Mouse (Mus musculus) CH12.LX (cell line): ENCODE results near the gene Cntrl. TPM values are rescaled to one million over a fixed set of nuclear protein-coding genes. Genes with fewer than 3 reads are reported as not detected.

Experiments used
- DNase-seq: peaks from one replicate; pipeline ENCODE4 v3.0.0-alpha.2; 2013; ENCODE audit errors: extremely low read depth
- H3K27ac ChIP-seq: 2 replicates; pipeline ENCODE4 v1.5.1; 2012; ENCODE audit warnings: low read depth, mild to moderate bottlenecking, control low read depth, moderate library complexity; ENCODE audit not compliant: insufficient read depth
- H3K27me3 ChIP-seq: replicated peaks from 2 replicates; pipeline ENCODE3; 2012; ENCODE audit warnings: inconsistent platforms
- H3K36me3 ChIP-seq, 2 experiments: replicated peaks in 1 of 2; 2 replicates each; pipeline versions ENCODE3 to v1.6.1; 2012; ENCODE audit warnings: inconsistent platforms in 1 of 2, low read length in 1 of 2, mild to moderate bottlenecking in 1 of 2, mixed read lengths in 1 of 2, moderate library complexity in 1 of 2; ENCODE audit not compliant: control insufficient read depth in 1 of 2, insufficient read depth in 1 of 2
- H3K4me1 ChIP-seq, 2 experiments: 2 replicates each; pipeline ENCODE4 v1.6.1; 2012; ENCODE audit warnings: inconsistent platforms in 1 of 2, moderate library complexity in 1 of 2; ENCODE audit not compliant: insufficient read depth in 2 of 2, control insufficient read depth in 1 of 2
- H3K4me2 ChIP-seq: 2 replicates; pipeline ENCODE4 v1.6.1; 2012; ENCODE audit warnings: low read depth, mild to moderate bottlenecking, control low read depth; ENCODE audit not compliant: poor library complexity, insufficient read depth, severe bottlenecking
- H3K4me3 ChIP-seq, 3 experiments: fragments of 150-350 bp in 1 of 3; sonication (generic) in 1 of 3; replicated peaks in 1 of 3; 2 replicates each; pipeline versions ENCODE3 to v1.5.1; 2011 to 2012; ENCODE audit warnings: low read depth in 2 of 3, low read length in 2 of 3, mild to moderate bottlenecking in 2 of 3, moderate library complexity in 2 of 3, control low read depth in 1 of 3, improper control_type of control experiment in 1 of 3, inconsistent platforms in 1 of 3, mixed read lengths in 1 of 3; ENCODE audit not compliant: poor library complexity in 1 of 3
- H3K79me2 ChIP-seq: replicated peaks from 2 replicates; pipeline ENCODE4 v1.6.1; 2012; ENCODE audit warnings: mild to moderate bottlenecking, moderate library complexity; ENCODE audit not compliant: control insufficient read depth, poor library complexity, insufficient read depth, severe bottlenecking; ENCODE audit errors: extremely low read depth
- H3K9ac ChIP-seq: 2 replicates; pipeline ENCODE4 v1.6.1; 2012; ENCODE audit warnings: low read depth, mild to moderate bottlenecking, control low read depth, moderate library complexity; ENCODE audit not compliant: insufficient read depth
- H3K9me3 ChIP-seq: replicated peaks from 2 replicates; pipeline ENCODE3; 2012; ENCODE audit warnings: low read length, inconsistent platforms, mixed read lengths
- BHLHE40 ChIP-seq: IDR thresholded peaks from 2 replicates; pipeline ENCODE4 v1.6.1; 2011; ENCODE audit warnings: mild to moderate bottlenecking, low read depth, low read length, improper control_type of control experiment
- CHD1 ChIP-seq: IDR thresholded peaks from 2 replicates; pipeline ENCODE4 v1.6.1; 2012; ENCODE audit warnings: low read depth, low read length, improper control_type of control experiment, inconsistent platforms
- E2F4 ChIP-seq: IDR thresholded peaks from 2 replicates; pipeline ENCODE4 v1.6.1; 2011; ENCODE audit warnings: low read depth, low read length, improper control_type of control experiment; ENCODE audit not compliant: insufficient replicate concordance
- ETS1 ChIP-seq: conservative IDR thresholded peaks from 2 replicates; pipeline ENCODE4 v1.6.1; 2012; ENCODE audit warnings: low read depth, mild to moderate bottlenecking, inconsistent platforms, low read length, improper control_type of control experiment, moderate library complexity
- GABPA ChIP-seq: IDR thresholded peaks from 2 replicates; pipeline ENCODE4 v1.6.1; 2012; ENCODE audit warnings: low read depth, low read length, improper control_type of control experiment, inconsistent platforms; ENCODE audit not compliant: insufficient replicate concordance
- JUN ChIP-seq: IDR thresholded peaks from 2 replicates; pipeline ENCODE4 v1.6.1; 2011; ENCODE audit warnings: low read depth, mild to moderate bottlenecking, low read length, improper control_type of control experiment, moderate library complexity; ENCODE audit not compliant: insufficient read depth
- JUND ChIP-seq: conservative IDR thresholded peaks from 2 replicates; pipeline ENCODE4 v1.6.1; 2011; ENCODE audit warnings: low read depth, low read length, improper control_type of control experiment
- KAT2A ChIP-seq: IDR thresholded peaks from 2 replicates; pipeline ENCODE4 v1.6.1; 2012; ENCODE audit warnings: low read length, improper control_type of control experiment, inconsistent platforms; ENCODE audit not compliant: insufficient replicate concordance
- MAFK ChIP-seq: IDR thresholded peaks from 2 replicates; pipeline ENCODE4 v1.6.1; 2011; ENCODE audit warnings: low read length, improper control_type of control experiment; ENCODE audit not compliant: insufficient replicate concordance
- MAX ChIP-seq: IDR thresholded peaks from 2 replicates; pipeline ENCODE4 v1.6.1; 2011; ENCODE audit warnings: low read length, improper control_type of control experiment
- MAZ ChIP-seq: IDR thresholded peaks from 2 replicates; pipeline ENCODE4 v1.6.1; 2012; ENCODE audit warnings: low read depth, mild to moderate bottlenecking, inconsistent platforms, low read length, improper control_type of control experiment, moderate library complexity
- MEF2A ChIP-seq: IDR thresholded peaks from 2 replicates; pipeline ENCODE4 v1.6.1; 2014; ENCODE audit warnings: low read depth, mild to moderate bottlenecking, inconsistent platforms, low read length, improper control_type of control experiment, borderline replicate concordance
- RAD21 ChIP-seq: IDR thresholded peaks from 2 replicates; pipeline ENCODE4 v1.6.1; 2011; ENCODE audit warnings: low read depth, mild to moderate bottlenecking, low read length, improper control_type of control experiment, moderate library complexity
- RCOR1 ChIP-seq: conservative IDR thresholded peaks from 2 replicates; pipeline ENCODE4 v1.6.1; 2012; ENCODE audit warnings: low read depth, mild to moderate bottlenecking, inconsistent platforms, low read length, improper control_type of control experiment
- SMC3 ChIP-seq: IDR thresholded peaks from 2 replicates; pipeline ENCODE4 v1.6.1; 2011; ENCODE audit warnings: low read depth, low read length, improper control_type of control experiment
- TCF12 ChIP-seq: IDR thresholded peaks from 2 replicates; pipeline ENCODE4 v1.6.1; 2014; ENCODE audit warnings: low read depth, mild to moderate bottlenecking, inconsistent platforms, low read length, improper control_type of control experiment
- USF2 ChIP-seq: conservative IDR thresholded peaks from 2 replicates; pipeline ENCODE4 v1.6.1; 2011; ENCODE audit warnings: low read depth, low read length, improper control_type of control experiment
- ZC3H11A ChIP-seq: IDR thresholded peaks from 2 replicates; pipeline ENCODE4 v1.6.1; 2012; ENCODE audit warnings: low read depth, mild to moderate bottlenecking, inconsistent platforms, low read length, improper control_type of control experiment
- ZMIZ1 ChIP-seq: IDR thresholded peaks from 2 replicates; pipeline ENCODE4 v1.6.1; 2012; ENCODE audit warnings: low read depth, mild to moderate bottlenecking, inconsistent platforms, low read length, improper control_type of control experiment
- ZNF384 ChIP-seq: IDR thresholded peaks from 2 replicates; pipeline ENCODE4 v1.6.1; 2012; ENCODE audit warnings: low read depth, low read length, improper control_type of control experiment, inconsistent platforms
- dilution Hi-C: fragments of 300-500 bp; cut with MboI; formaldehyde crosslinking; loops from 2 replicates; pipeline ENCODE4 v1.14.3; 2020; ENCODE audit warnings: low sequenced_read_pairs; ENCODE audit not compliant: extremely low pct_unique_long_range_greater_than_20kb, extremely low pct_ligation_motif_present
- in situ Hi-C: fragments of 300-500 bp; cut with MboI; formaldehyde crosslinking; loops from 3 replicates; pipeline ENCODE4 v1.14.3; 2019; ENCODE audit warnings: low sequenced_read_pairs, low pct_ligation_motif_present, low pct_unique_long_range_greater_than_20kb, mixed read lengths
- polyA plus RNA-seq: library from polyadenylated mRNA; unstranded; fragments of >175 nt; gene quantifications from 2 replicates; pipeline ENCODE4 v1.2.1, GENCODE M21; 2012; ENCODE audit warnings: low read depth; ENCODE audit not compliant: insufficient read length
- total RNA-seq, 2 experiments: library from RNA; depleted of rRNA; stranded (reverse); fragments of 300-350 nt in 1 of 2; fragments of >200 nt in 1 of 2; gene quantifications; 2 replicates each; pipeline ENCODE4 v1.2.3; 2012 to 2014

Gene Cntrl
- total and polyA plus RNA-seq, 3 experiments, result 55.6 to 69.7 (median 64.5) TPM

GRCm38 (mm10) chr2:35208931-35209665, 99.8 kb downstream of the Cntrl start (continued):
- TF ChIP-seq KAT2A, result no peak
- no peak for TF ChIP-seq MAFK
- no peak for TF ChIP-seq JUN
- TF ChIP-seq ETS1, result peak; percentile 44
- TF ChIP-seq USF2, result peak; percentile 64; the same call in 1 of the 2 replicates
- TF ChIP-seq CHD1, result peak; percentile 22; the same call in 1 of the 2 replicates
- TF ChIP-seq MEF2A, result no peak
- no peak for TF ChIP-seq GABPA
- TF ChIP-seq JUND, result 0 out of 2 replicates have a peak, but pooled peaks have one; percentile 24
- peak; percentile 60 for TF ChIP-seq ZMIZ1
- TF ChIP-seq SMC3, result no peak
- 0 out of 2 replicates have a peak, but pooled peaks have one; percentile 51 for TF ChIP-seq RCOR1
- no peak for TF ChIP-seq E2F4
- peak; percentile 92 for TF ChIP-seq BHLHE40
- TF ChIP-seq MAZ, result no peak
- TF ChIP-seq TCF12, result 0 out of 2 replicates have a peak, but pooled peaks have one; percentile 39
- no peak for TF ChIP-seq RAD21
- no peak for TF ChIP-seq ZNF384

- no peaks in the 10 kb centered on the region for H3K79me2 ChIP-seq
- H3K4me3 ChIP-seq, result no peak overlapping the region
- TF ChIP-seq RAD21 (no peak), MAX (peak; percentile 84), ZC3H11A (no peak), TCF12 (no peak)
- H3K4me1 ChIP-seq, result peaks cover 23 to 55% of the 10 kb centered on the region in 2 experiments
- DNase-seq, result no peak
- dilution Hi-C loops (no loop called here), in situ Hi-C loops (loop anchor here (5.0 to 10.0 kb wide), 2 partner anchors 46 to 163 kb away; partner anchors contain the start of gene Gsn)
- H3K9me3 ChIP-seq, result no peaks in the 10 kb centered on the region
- no peak overlapping the region for H3K4me2 ChIP-seq
- H3K27ac ChIP-seq, result no peak overlapping the region
- H3K36me3 ChIP-seq, result no peaks in the 10 kb centered on the region
- no peaks in the 10 kb centered on the region for H3K27me3 ChIP-seq
- no peak overlapping the region for H3K9ac ChIP-seq
These were observed 102.4 kb downstream of the Cntrl start for GRCm38 (mm10) chr2:35211681-35212080.
